Mouse (Mus musculus) mesoderm, embryonic 11.5 days (tissue): Measurements from ENCODE around the gene Pop5.

Experiments
- DNase-seq: peaks from one replicate; pipeline ENCODE4 v3.0.0-alpha.2; 2012; ENCODE audit warnings: low read depth, low spot score

Gene Pop5

GRCm38 (mm10) chr5:115235786-115236263, at the start of gene Pop5:
Pop5 (plus strand) TSS chr5:115235836.
- peak; percentile 90 for DNase-seq

GRCm38 (mm10) chr5:115186371-115187073, 49.1 kb upstream of the Pop5 start:
- peak; percentile 61 for DNase-seq

GRCm38 (mm10) chr5:115187188-115188131, 48.2 kb upstream of the Pop5 start:
- DNase-seq, result peak; percentile 94

GRCm38 (mm10) chr5:115188824-115189223, 46.8 kb upstream of the Pop5 start:
- peak; percentile 56 for DNase-seq

GRCm38 (mm10) chr5:115190081-115190480, 45.6 kb upstream of the Pop5 start:
- DNase-seq, result no peak

GRCm38 (mm10) chr5:115191880-115192827, 43.5 kb upstream of the Pop5 start:
- no peak for DNase-seq

GRCm38 (mm10) chr5:115192828-115193195, 42.8 kb upstream of the Pop5 start:
- no peak for DNase-seq

- DNase-seq, result no peak
Observed at GRCm38 (mm10) chr5:115193226-115193625, 42.4 kb upstream of the Pop5 start.

GRCm38 (mm10) chr5:115193669-115194625, 41.7 kb upstream of the Pop5 start, which contains the start of gene Cabp1:
Cabp1 (minus strand) TSS chr5:115194381.
- peak; percentile 67 for DNase-seq

- DNase-seq, result no peak
Observed at GRCm38 (mm10) chr5:115194626-115195221, 40.9 kb upstream of the Pop5 start.

GRCm38 (mm10) chr5:115203735-115204561, 31.7 kb upstream of the Pop5 start:
- DNase-seq, result no peak

- peak; percentile 80 for DNase-seq
Observed at GRCm38 (mm10) chr5:115204562-115205311, 30.9 kb upstream of the Pop5 start.

GRCm38 (mm10) chr5:115207244-115207643, 28.4 kb upstream of the Pop5 start:
- DNase-seq, result no peak

GRCm38 (mm10) chr5:115207892-115208291, 27.7 kb upstream of the Pop5 start:
- no peak for DNase-seq

- DNase-seq, result no peak
Observed at GRCm38 (mm10) chr5:115208601-115209000, 27.0 kb upstream of the Pop5 start.

- DNase-seq, result no peak
Observed at GRCm38 (mm10) chr5:115210380-115210779, 25.3 kb upstream of the Pop5 start.

- no peak for DNase-seq
Observed at GRCm38 (mm10) chr5:115212451-115212850, 23.2 kb upstream of the Pop5 start.

- no peak for DNase-seq
Observed at GRCm38 (mm10) chr5:115212861-115213260, 22.8 kb upstream of the Pop5 start.
